Comparison of ENCODE assay signal across 19 mouse cellular contexts in genomic region chr11:109590012-109590411, GRCm38 (mm10). TPM values are rescaled to one million over a fixed set of nuclear protein-coding genes. Genes with fewer than 3 reads are reported as not detected.
DNase-seq lines count a peak whose midpoint lies in the region; ATAC-seq and TF ChIP-seq lines count a peak whose summit lies in the region.
"Had no signal": no experiment of that assay in that cellular context is flagged by ENCODE, and none has a peak within 500 bp of the region (broad histone marks: within the 10 kb centered on the region; RNA-seq: fewer than 3 reads in every experiment).

No protein-coding gene starts in this region.

- H3K27me3 ChIP-seq in heart, adult 2 months (ENCODE audit: control insufficient read depth, insufficient read depth, low read length), result no peaks in the 10 kb centered on the region
- H3K27me3 ChIP-seq in heart, embryonic 11.5 days (ENCODE audit: control insufficient read depth, insufficient read depth, low read length), result no peaks in the 10 kb centered on the region
- no peaks in the 10 kb centered on the region for H3K27me3 ChIP-seq in forebrain, embryonic 16.5 days (replicated peaks; ENCODE audit: control insufficient read depth, insufficient read depth, low read length)
- H3K27me3 ChIP-seq: liver, embryonic 12.5 days; lung, embryonic 15.5 days; midbrain, embryonic 13.5 days had no signal

- intact Hi-C loops in heart, adult 2 months (cut with DNase I), result no loop called here
- intact Hi-C loops in left cerebral cortex, postnatal 25 days (cut with DNase I), result no loop called here
- intact Hi-C loops in left cerebral cortex, postnatal 10 days (cut with DNase I), result no loop called here

- no peaks in the 10 kb centered on the region for H3K9me3 ChIP-seq in heart, embryonic 11.5 days (replicated peaks; ENCODE audit: control insufficient read depth, low read length)
- no peaks in the 10 kb centered on the region for H3K9me3 ChIP-seq in forebrain, embryonic 16.5 days (ENCODE audit: control insufficient read depth, low read length)
- H3K9me3 ChIP-seq: limb, embryonic 10.5 days; liver, embryonic 12.5 days; lung, embryonic 15.5 days; midbrain, embryonic 13.5 days had no signal

- H3K4me3 ChIP-seq in heart, adult 2 months, result no peak overlapping the region
- H3K4me3 ChIP-seq in heart, embryonic 11.5 days (ENCODE audit: low read depth, low read length), result no peak overlapping the region
- no peak overlapping the region for H3K4me3 ChIP-seq in forebrain, embryonic 16.5 days (replicated peaks; ENCODE audit: low read length)
- H3K4me3 ChIP-seq: limb, embryonic 10.5 days; liver, embryonic 12.5 days; lung, embryonic 15.5 days; midbrain, embryonic 13.5 days had no signal

- TF ChIP-seq CTCF in heart, adult 2 months (IDR thresholded peaks at IDR 0.05), result peak; percentile 13; the same call in 1 of the 2 replicates

- H3K27ac ChIP-seq in heart, adult 2 months, result peak overlapping the region; percentile 54
- no peak overlapping the region for H3K27ac ChIP-seq in heart, embryonic 11.5 days (ENCODE audit: low read depth, low read length)
- no peak overlapping the region for H3K27ac ChIP-seq in forebrain, embryonic 16.5 days (ENCODE audit: low read length)
- H3K27ac ChIP-seq: limb, embryonic 10.5 days; liver, embryonic 12.5 days; lung, embryonic 15.5 days; midbrain, embryonic 13.5 days had no signal

- TF ChIP-seq EP300 in heart, adult 2 months (IDR thresholded peaks at IDR 0.05; ENCODE audit: insufficient read depth, low read depth, low read length), result peak; percentile 43; the same call in 1 of the 2 replicates

- H3K4me1 ChIP-seq in heart, adult 2 months (ENCODE audit: control insufficient read depth, insufficient read depth, low read length), result peaks cover 15% of the 10 kb centered on the region
- H3K4me1 ChIP-seq in heart, embryonic 11.5 days (ENCODE audit: control insufficient read depth, insufficient read depth, low read length), result peaks cover 15% of the 10 kb centered on the region
- no peaks in the 10 kb centered on the region for H3K4me1 ChIP-seq in forebrain, embryonic 16.5 days (replicated peaks; ENCODE audit: control insufficient read depth, insufficient read depth, low read length)
- H3K4me1 ChIP-seq: midbrain, embryonic 13.5 days had no signal

- ATAC-seq in heart, embryonic 11.5 days (replicated peaks; ENCODE audit: insufficient number of reproducible peaks, low FRiP score, low TSS enrichment), result no peak
- ATAC-seq in monocyte, adult 5-6 weeks (replicated peaks; ENCODE audit: insufficient number of reproducible peaks, low FRiP score, low TSS enrichment, poor library complexity, severe bottlenecking), result no peak
- no peak for ATAC-seq in forebrain, embryonic 16.5 days
- ATAC-seq: CD4-positive, CD25-positive, alpha-beta regulatory T cell, adult 4 months; forebrain, embryonic 14.5 days; liver, embryonic 12.5 days; midbrain, embryonic 13.5 days had no signal

- peaks cover 2% of the 10 kb centered on the region; the same call in 1 of the 2 replicates for H3K36me3 ChIP-seq in heart, adult 2 months (ENCODE audit: control insufficient read depth, insufficient read depth, low read length)
- 0 out of 2 replicates have a peak, but pooled peaks cover 4% of the 10 kb centered on the region for H3K36me3 ChIP-seq in heart, embryonic 11.5 days (ENCODE audit: control insufficient read depth, insufficient read depth, low read length)
- no peaks in the 10 kb centered on the region for H3K36me3 ChIP-seq in forebrain, embryonic 16.5 days (ENCODE audit: control insufficient read depth, insufficient read depth)
- H3K36me3 ChIP-seq: midbrain, embryonic 13.5 days had no signal

- no peaks in the 10 kb centered on the region for H3K79me2 ChIP-seq in heart, adult 2 months (replicated peaks; ENCODE audit: control insufficient read depth, insufficient read depth, low read length)

- peak in 1 of 2 experiments; percentile 63 for DNase-seq in heart, adult 2 months
- DNase-seq in left cerebral cortex, postnatal 25 days (ENCODE audit: low spot score in 2 of 2), result peak; percentile 35 to 69
- DNase-seq in left cerebral cortex, postnatal 10 days (ENCODE audit: extremely low spot score in 1 of 2, low spot score in 2 of 2), result no peak
- DNase-seq in layer of hippocampus, adult 9-11 months, result peak; percentile 52
- DNase-seq: adrenal gland, postnatal 14 days; cerebellum, postnatal 10 days; embryo, embryonic 11 days; kidney, adult 8-10 months; kidney, postnatal 4 days; thymus, adult 2 months had no signal

- no peak overlapping the region for H3K9ac ChIP-seq in heart, adult 2 months (ENCODE audit: low read depth, low read length)
- H3K9ac ChIP-seq in heart, embryonic 11.5 days (ENCODE audit: low read depth, low read length), result no peak overlapping the region
- no peak overlapping the region for H3K9ac ChIP-seq in forebrain, embryonic 16.5 days (replicated peaks; ENCODE audit: low read depth, low read length)
- H3K9ac ChIP-seq: liver, embryonic 12.5 days; lung, embryonic 15.5 days; midbrain, embryonic 13.5 days had no signal

- TF ChIP-seq POLR2A in heart, adult 2 months (IDR thresholded peaks at IDR 0.05; ENCODE audit: insufficient read depth, low read depth, low read length), result no peak

- H3K4me2 ChIP-seq in heart, embryonic 11.5 days, result no peak overlapping the region; the same call in 1 of the 2 replicates
- H3K4me2 ChIP-seq in forebrain, embryonic 16.5 days (ENCODE audit: low read length), result no peak overlapping the region
- H3K4me2 ChIP-seq: liver, embryonic 12.5 days; lung, embryonic 15.5 days; midbrain, embryonic 13.5 days had no signal

- WGBS in heart, adult 2 months, result 54% methylated on average over 8 of the region's 8 CpGs
- 54% methylated on average over 8 of the region's 8 CpGs for WGBS in heart, embryonic 11.5 days (ENCODE audit: insufficient replicate concordance)
- WGBS in forebrain, embryonic 16.5 days, result 85% methylated on average over 8 of the region's 8 CpGs

RNA-seq across cellular contexts. Expression of gene Wipi1, which starts 21.8 kb away (rescaled TPM):
- 100 to 1,000 TPM in 1 of 2 experiments, 10 to 100 TPM in 1; 92.3 to 110 TPM for total RNA-seq in heart, adult 2 months (2021)
- 74.6 and 85.7 TPM in 2 replicates for polyA plus RNA-seq in heart, adult 2 months (2012; rRNA removed)
- 23.6 and 27.1 TPM in 2 replicates for polyA plus RNA-seq in heart, embryonic 11.5 days (2014; fragmentation: Nextera tagmentation; extraction: Ambion mirVana)
- 10 to 100 TPM; 21.3 TPM for total RNA-seq in left cerebral cortex, postnatal 25 days (2021)
- 10 to 100 TPM; 17.2 to 17.5 TPM for total RNA-seq in left cerebral cortex, postnatal 10 days (2021)
- total RNA-seq in monocyte, adult 5-6 weeks (2017), result 1.5 to 4.0 TPM (median 1.9 TPM) in 3 replicates
- 14.0 and 14.4 TPM in 2 replicates for polyA plus RNA-seq in forebrain, embryonic 16.5 days (2015; fragmentation: Nextera tagmentation; extraction: Ambion mirVana)
- polyA plus RNA-seq: CD4-positive, CD25-positive, alpha-beta regulatory T cell, adult 4 months had no signal

RNA-seq across cellular contexts. Expression of gene Prkar1a, which starts 59.2 kb away (rescaled TPM):
- 100 to 1,000 TPM; 363 to 378 TPM for total RNA-seq in heart, adult 2 months (2021)
- polyA plus RNA-seq in heart, adult 2 months (2012; rRNA removed), result 169 and 248 TPM in 2 replicates
- 435 and 522 TPM in 2 replicates for polyA plus RNA-seq in heart, embryonic 11.5 days (2014; fragmentation: Nextera tagmentation; extraction: Ambion mirVana)
- total RNA-seq in left cerebral cortex, postnatal 25 days (2021), result 100 to 1,000 TPM; 561 to 584 TPM
- 100 to 1,000 TPM; 412 to 433 TPM for total RNA-seq in left cerebral cortex, postnatal 10 days (2021)
- 124 to 194 TPM (median 167 TPM) in 3 replicates for total RNA-seq in monocyte, adult 5-6 weeks (2017)
- 521 and 535 TPM in 2 replicates for polyA plus RNA-seq in forebrain, embryonic 16.5 days (2015; fragmentation: Nextera tagmentation; extraction: Ambion mirVana)

Comparison
In these comparisons a context has a peak if more than half of its experiments do, and no peak if none do; other contexts are left out.
1. DNase-seq: peak in left cerebral cortex, postnatal 25 days (2 of 2) and layer of hippocampus, adult 9-11 months (single experiment); none in left cerebral cortex, postnatal 10 days (0 of 2).
2. RNA of gene Wipi1, which starts 21.8 kb away (total RNA-seq): 92.3 to 110 TPM in heart, adult 2 months; 21.3 TPM in left cerebral cortex, postnatal 25 days, 17.2 to 17.5 TPM in left cerebral cortex, postnatal 10 days and 1.5 to 4.0 TPM in monocyte, adult 5-6 weeks; every median in the first group is over 4 times any median in the second.